Mouse (Mus musculus) mouse embryonic stem cell (cell line): ENCODE results near the gene Chst11.

Experiments used
- in situ Hi-C, 2 experiments: fragments of 300-500 bp; cut with MboI; formaldehyde crosslinking; loops; 1 replicate in 1 of 2; 3 replicates in 1 of 2; pipeline ENCODE4 v1.14.3; 2019 to 2020; ENCODE audit warnings: low sequenced_read_pairs in 2 of 2, low pct_unique_long_range_greater_than_20kb in 1 of 2, mixed read lengths in 1 of 2; ENCODE audit not compliant: unreplicated experiment in 1 of 2

Gene Chst11

GRCm38 (mm10) chr10:82986993-82987349, 1.7 kb downstream of the Chst11 start:
- in situ Hi-C loops = no loop called here

GRCm38 (mm10) chr10:82987394-82987793, 2.1 kb downstream of the Chst11 start:
- in situ Hi-C loops = no loop called here

- in situ Hi-C loops = no loop called here
Measured at GRCm38 (mm10) chr10:82989418-82990025, 4.2 kb downstream of the Chst11 start.

- in situ Hi-C loops = no loop called here
Measured at GRCm38 (mm10) chr10:82990918-82991317, 5.6 kb downstream of the Chst11 start.

GRCm38 (mm10) chr10:82991756-82992519, 6.6 kb downstream of the Chst11 start:
- in situ Hi-C loops = no loop called here

GRCm38 (mm10) chr10:82994284-82994683, 9.0 kb downstream of the Chst11 start:
- in situ Hi-C loops = no loop called here

- in situ Hi-C loops = no loop called here
Measured at GRCm38 (mm10) chr10:82997460-82997859, 12.2 kb downstream of the Chst11 start.

GRCm38 (mm10) chr10:83000169-83000568, 14.9 kb downstream of the Chst11 start:
- in situ Hi-C loops = no loop called here

- in situ Hi-C loops = no loop called here
Measured at GRCm38 (mm10) chr10:83000721-83001120, 15.4 kb downstream of the Chst11 start.

GRCm38 (mm10) chr10:83003899-83004298, 18.6 kb downstream of the Chst11 start:
- in situ Hi-C loops = no loop called here

- in situ Hi-C loops = no loop called here
Measured at GRCm38 (mm10) chr10:83004389-83004788, 19.1 kb downstream of the Chst11 start.

GRCm38 (mm10) chr10:83005003-83005402, 19.7 kb downstream of the Chst11 start:
- in situ Hi-C loops = no loop called here

GRCm38 (mm10) chr10:83006258-83006657, 21.0 kb downstream of the Chst11 start:
- in situ Hi-C loops = no loop called here

GRCm38 (mm10) chr10:83013984-83014383, 28.7 kb downstream of the Chst11 start:
- in situ Hi-C loops = no loop called here

- in situ Hi-C loops = no loop called here
Measured at GRCm38 (mm10) chr10:83015919-83016318, 30.6 kb downstream of the Chst11 start.

GRCm38 (mm10) chr10:83016779-83017178, 31.5 kb downstream of the Chst11 start:
- in situ Hi-C loops = no loop called here

- in situ Hi-C loops = no loop called here
Measured at GRCm38 (mm10) chr10:83017760-83018498, 32.6 kb downstream of the Chst11 start.

GRCm38 (mm10) chr10:83018521-83018920, 33.2 kb downstream of the Chst11 start:
- in situ Hi-C loops = no loop called here

GRCm38 (mm10) chr10:83019497-83020270, 34.4 kb downstream of the Chst11 start:
- in situ Hi-C loops = no loop called here
